Mouse (Mus musculus) erythroblast, embryonic 14.5 days (primary cell): ENCODE data around the gene Wiz. TPM values are rescaled to one million over a fixed set of nuclear protein-coding genes. Genes with fewer than 3 reads are reported as not detected.

Experiments
- H3K27me3 ChIP-seq: 2 replicates; pipeline ENCODE4 v1.6.1; 2012; ENCODE audit warnings: inconsistent platforms; ENCODE audit not compliant: control insufficient read depth
- H3K36me3 ChIP-seq: 2 replicates; pipeline ENCODE4 v1.6.1; 2012; ENCODE audit warnings: mild to moderate bottlenecking, inconsistent platforms; ENCODE audit not compliant: control insufficient read depth
- H3K4me1 ChIP-seq: 2 replicates; pipeline ENCODE4 v1.6.1; 2012; ENCODE audit warnings: inconsistent platforms; ENCODE audit not compliant: control insufficient read depth
- H3K4me3 ChIP-seq: replicated peaks from 2 replicates; pipeline ENCODE3; 2012; ENCODE audit warnings: moderate library complexity, mild to moderate bottlenecking, inconsistent platforms
- H3K9me3 ChIP-seq: 2 replicates; pipeline ENCODE4 v1.6.1; 2012; ENCODE audit warnings: low read length, inconsistent platforms, mixed read lengths; ENCODE audit not compliant: control insufficient read depth
- GATA1 ChIP-seq: IDR thresholded peaks from 2 replicates; pipeline ENCODE4 v1.6.1; 2012; ENCODE audit warnings: low read length, inconsistent platforms, mixed read lengths
- TAL1 ChIP-seq: IDR thresholded peaks from 3 replicates; pipeline ENCODE4 v1.6.1; 2012; ENCODE audit warnings: low read length, inconsistent platforms, mixed read lengths
- polyA plus RNA-seq: library from polyadenylated mRNA; stranded (reverse); fragments of >175 nt; gene quantifications from 2 replicates; pipeline ENCODE4 v1.2.3, GENCODE M21; 2012

Wiz gene
- polyA plus RNA-seq, 1 experiment, result 2.2 TPM

DNA sequence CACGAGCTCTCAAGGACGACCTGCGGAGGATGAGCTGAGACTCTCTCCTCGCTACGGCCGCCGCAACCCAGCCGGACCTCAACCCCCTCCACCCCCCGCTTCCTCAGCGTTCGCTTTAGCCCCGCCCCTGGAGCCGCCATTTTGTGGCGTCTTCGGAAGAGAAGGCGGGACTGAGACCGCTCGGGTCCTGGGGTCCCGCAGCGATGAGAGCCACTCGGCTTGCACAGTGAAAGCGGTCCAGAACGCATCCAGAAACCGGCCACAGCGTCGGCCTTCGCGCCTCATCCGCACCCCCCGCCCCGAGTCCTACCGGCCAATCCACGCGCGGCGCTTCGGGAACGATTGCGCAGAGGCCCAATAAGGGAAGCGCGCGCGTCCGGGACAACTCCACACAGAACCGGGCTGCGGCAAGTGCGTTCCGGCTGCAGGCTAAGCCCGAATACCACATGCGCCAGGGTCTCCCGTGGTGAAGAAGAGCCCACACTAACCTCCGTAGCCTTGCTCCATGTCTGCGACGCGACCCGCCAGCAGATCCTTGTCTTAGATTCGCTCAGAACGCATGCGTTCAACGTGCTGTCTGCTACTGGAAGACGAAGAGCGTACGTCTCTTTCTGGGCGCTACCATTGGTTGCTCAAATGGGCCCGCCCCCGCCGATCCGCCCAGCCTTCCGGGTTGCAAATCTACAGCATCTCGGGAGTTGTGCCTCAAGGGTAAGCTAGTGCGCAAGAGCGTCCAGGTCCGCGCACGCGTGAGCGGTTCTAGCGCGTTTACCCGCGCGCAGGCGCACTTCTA, 68.4 kb downstream of the Wiz start, which contains the start of gene Akap8:
Akap8 (minus strand) TSS at position 642 of the 793 bp plus-strand sequence.
- peaks cover 64% of the 10 kb centered on the region for H3K36me3 ChIP-seq
- peak within 1 kb of the TSS; percentile 99 for H3K4me3 ChIP-seq
- peaks cover 43% of the 10 kb centered on the region for H3K4me1 ChIP-seq
- H3K27me3 ChIP-seq, result no peaks in the 10 kb centered on the region
- H3K9me3 ChIP-seq, result no peaks in the 10 kb centered on the region
- TF ChIP-seq GATA1 (peak; percentile 32), TAL1 (no peak)

DNA sequence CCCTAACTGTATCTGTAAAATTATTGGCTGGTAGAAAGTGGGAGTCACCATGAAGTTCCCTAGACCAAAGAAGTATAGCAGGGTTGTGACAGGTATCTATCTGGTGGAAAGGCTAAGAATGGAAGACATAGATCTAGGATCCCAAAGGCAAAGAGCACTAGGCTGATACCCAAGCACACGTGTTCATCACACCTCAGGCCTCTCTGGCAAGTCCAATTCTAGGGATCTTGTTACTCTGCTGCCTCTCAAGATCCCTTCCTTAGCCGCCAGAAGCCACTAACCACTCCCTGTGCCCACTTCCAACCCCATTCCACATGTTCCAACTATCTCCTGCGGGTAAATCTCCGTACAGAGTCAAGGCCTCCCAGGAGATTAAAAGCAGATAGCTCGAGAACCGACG, 69.3 kb downstream of the Wiz start:
- H3K36me3 ChIP-seq, result peaks cover 66% of the 10 kb centered on the region
- H3K27me3 ChIP-seq, result no peaks in the 10 kb centered on the region
- no peak for TF ChIP-seq GATA1
- H3K4me1 ChIP-seq, result peaks cover 46% of the 10 kb centered on the region
- no peaks in the 10 kb centered on the region for H3K9me3 ChIP-seq
- peak overlapping the region; percentile 99 for H3K4me3 ChIP-seq

DNA sequence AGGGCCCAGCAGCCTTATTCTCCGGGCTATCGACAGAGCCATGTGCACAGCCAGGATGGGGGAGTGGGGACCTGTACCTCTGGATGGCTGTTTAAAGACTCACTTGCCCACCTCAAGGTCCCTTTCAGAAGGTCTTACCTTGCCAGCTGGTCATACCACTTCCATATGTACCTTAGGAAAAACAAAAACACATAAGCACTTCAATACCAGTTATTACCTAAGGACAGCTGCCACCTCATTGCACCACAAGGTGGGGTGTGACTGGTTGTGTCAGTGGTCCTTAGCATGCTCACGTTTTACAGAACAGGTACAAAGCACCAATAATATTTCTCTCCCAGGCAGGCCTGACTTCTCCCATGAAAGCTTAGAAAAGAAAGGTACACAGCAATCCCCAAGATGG, 71.5 kb downstream of the Wiz start:
- Histone ChIP-seq H3K4me1 (peaks cover 57% of the 10 kb centered on the region), H3K4me3 (no peak overlapping the region), H3K27me3 (no peaks in the 10 kb centered on the region), H3K9me3 (no peaks in the 10 kb centered on the region), H3K36me3 (peaks cover 71% of the 10 kb centered on the region)
- TF ChIP-seq TAL1 (no peak), GATA1 (no peak)

DNA sequence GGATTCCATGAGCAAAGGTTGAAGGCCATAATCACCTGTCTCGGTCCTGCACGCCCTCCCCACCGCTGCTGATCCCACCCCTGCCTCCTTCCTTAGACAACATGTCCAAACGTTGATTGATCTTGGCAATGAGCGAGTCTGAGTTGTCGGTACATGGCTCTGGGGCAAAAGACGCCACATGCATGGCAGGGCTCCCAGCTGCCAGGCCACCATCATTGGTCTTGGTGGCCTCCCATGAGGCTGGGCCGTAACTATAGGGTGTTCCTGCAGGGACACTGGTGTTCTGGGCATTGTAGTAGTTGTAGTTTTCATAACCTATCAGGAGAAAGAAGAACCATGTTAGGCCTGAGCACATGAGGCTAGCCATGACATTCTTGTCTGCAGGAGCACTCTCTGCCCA, 72.2 kb downstream of the Wiz start:
- no peak for TF ChIP-seq TAL1
- no peak for TF ChIP-seq GATA1
- Histone ChIP-seq H3K4me3 (no peak overlapping the region), H3K9me3 (no peaks in the 10 kb centered on the region), H3K4me1 (peaks cover 53% of the 10 kb centered on the region), H3K27me3 (no peaks in the 10 kb centered on the region), H3K36me3 (peaks cover 75% of the 10 kb centered on the region)

DNA sequence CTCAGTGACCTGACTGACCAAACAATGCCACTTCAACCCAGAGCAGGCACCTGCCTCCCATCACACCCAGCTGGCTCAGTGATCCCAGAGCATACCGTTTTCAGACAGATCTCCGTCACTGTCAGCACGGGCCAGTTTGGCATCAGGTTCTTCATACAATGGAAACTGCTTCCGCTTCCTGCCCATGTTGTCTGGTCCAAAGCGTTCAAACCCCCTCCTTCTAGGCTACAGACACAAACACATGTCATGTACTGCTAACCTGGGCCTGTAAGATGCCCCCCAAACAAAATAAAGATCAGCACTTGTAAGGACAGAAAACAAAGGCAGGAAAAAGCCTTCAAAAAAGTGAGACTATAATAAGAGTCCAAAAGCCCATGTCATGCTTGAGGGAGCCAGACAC, 73.7 kb downstream of the Wiz start:
- Histone ChIP-seq H3K36me3 (peaks cover 87% of the 10 kb centered on the region), H3K4me1 (peaks cover 45% of the 10 kb centered on the region), H3K4me3 (no peak overlapping the region), H3K27me3 (no peaks in the 10 kb centered on the region), H3K9me3 (no peaks in the 10 kb centered on the region)
- no peak for TF ChIP-seq GATA1
- no peak for TF ChIP-seq TAL1

DNA sequence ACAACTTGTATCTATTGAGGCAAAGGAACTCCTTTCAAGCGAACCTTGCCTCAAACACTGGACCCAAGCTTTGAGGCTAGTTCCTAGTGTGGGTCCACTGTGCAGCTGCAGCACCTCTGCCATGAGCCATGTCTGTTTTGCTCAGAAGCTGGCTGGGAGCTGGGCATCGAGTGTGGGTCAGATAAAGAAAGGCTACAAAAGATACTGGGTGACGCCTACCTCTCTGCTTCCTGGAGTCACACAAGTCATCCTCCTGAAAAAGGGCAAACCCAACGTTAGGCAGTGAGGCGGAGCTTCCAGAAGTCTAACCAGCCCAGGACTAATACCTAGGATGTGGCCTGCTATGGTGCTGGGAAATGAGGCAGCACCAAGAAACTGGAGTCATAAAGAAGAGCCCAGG, 75.3 kb downstream of the Wiz start:
- Histone ChIP-seq H3K4me3 (no peak overlapping the region), H3K27me3 (no peaks in the 10 kb centered on the region), H3K9me3 (no peaks in the 10 kb centered on the region), H3K36me3 (peaks cover 99% of the 10 kb centered on the region), H3K4me1 (peaks cover 41% of the 10 kb centered on the region)
- no peak for TF ChIP-seq TAL1
- no peak for TF ChIP-seq GATA1

DNA sequence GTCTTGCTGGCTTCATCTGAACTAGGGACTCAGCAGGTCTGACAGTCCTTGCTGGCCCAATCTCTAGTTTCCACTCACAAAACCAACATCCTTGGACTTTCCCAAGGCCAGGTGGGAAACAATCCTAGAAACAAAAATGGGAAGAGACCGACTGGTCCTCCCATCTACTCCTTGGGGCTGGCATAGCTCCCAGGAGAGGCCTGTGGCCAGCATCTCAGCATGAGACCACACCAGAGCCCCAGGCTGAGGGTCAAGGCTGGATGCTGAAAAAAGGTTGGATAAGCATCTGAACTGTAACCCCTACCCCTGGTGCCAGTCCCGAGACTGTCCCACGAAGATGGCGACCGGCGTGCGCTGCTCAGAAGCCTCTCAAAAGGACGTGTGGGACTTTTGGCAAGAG, 76.4 kb downstream of the Wiz start:
- Histone ChIP-seq H3K36me3 (peaks cover 100% of the 10 kb centered on the region), H3K27me3 (no peaks in the 10 kb centered on the region), H3K4me1 (peaks cover 43% of the 10 kb centered on the region), H3K4me3 (no peak overlapping the region), H3K9me3 (no peaks in the 10 kb centered on the region)
- TF ChIP-seq TAL1 (no peak), GATA1 (no peak)

DNA sequence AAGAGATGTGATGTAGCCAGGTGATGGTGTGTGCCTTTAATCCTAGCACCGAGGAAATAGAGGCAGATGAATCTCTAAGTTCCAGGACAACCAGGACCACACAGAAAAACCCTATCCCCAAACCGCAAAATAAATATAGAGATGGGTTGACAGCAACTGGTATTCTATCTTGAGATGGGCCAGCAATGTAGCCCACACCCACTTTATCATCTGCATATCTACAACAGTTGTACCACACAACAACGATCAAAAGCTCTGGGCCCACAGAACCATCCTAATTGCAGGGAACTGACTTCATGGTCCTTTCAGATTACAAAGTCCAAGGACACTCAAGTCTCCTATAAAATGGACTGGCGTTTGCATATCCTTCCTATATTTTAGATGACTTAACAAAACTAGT, 81.3 kb downstream of the Wiz start:
- H3K4me3 ChIP-seq, result no peak overlapping the region
- TF ChIP-seq GATA1, result no peak
- H3K36me3 ChIP-seq, result peaks cover 100% of the 10 kb centered on the region
- no peaks in the 10 kb centered on the region for H3K9me3 ChIP-seq
- peaks cover 24% of the 10 kb centered on the region for H3K4me1 ChIP-seq
- no peaks in the 10 kb centered on the region for H3K27me3 ChIP-seq

Other genes starting within 250 kb of the Wiz start
- gene Notch3, start 222.6 kb downstream of the Wiz start, polyA plus RNA-seq, result 0.01 TPM in 1 of 2 replicates, not detected in the other
- gene Ephx3, start 199.9 kb downstream of the Wiz start, polyA plus RNA-seq, result not detected in 2 replicates
- gene Brd4, start 104.7 kb downstream of the Wiz start, polyA plus RNA-seq, result 26.1 and 31.0 TPM in 2 replicates
- 11.5 and 13.2 TPM in 2 replicates for gene Akap8, start 68.2 kb downstream of the Wiz start, polyA plus RNA-seq
- gene Akap8l, start 38.8 kb downstream of the Wiz start, polyA plus RNA-seq, result 23.1 and 23.2 TPM in 2 replicates
- 0.17 and 0.24 TPM in 2 replicates for gene Rasal3, start 14.1 kb upstream of the Wiz start, polyA plus RNA-seq
- 0.03 TPM in 1 of 2 replicates, not detected in the other for gene Pglyrp2, start 34.7 kb upstream of the Wiz start, polyA plus RNA-seq
- 0.03 TPM in 2 replicates for gene Cyp4f39, start 63.3 kb upstream of the Wiz start, polyA plus RNA-seq
- not detected in 2 replicates for gene Cyp4f17, start 116.6 kb upstream of the Wiz start, polyA plus RNA-seq
- gene Cyp4f16, start 147.1 kb upstream of the Wiz start, polyA plus RNA-seq, result 0.02 TPM in 1 of 2 replicates, not detected in the other
- not detected in 2 replicates for gene Cyp4f37, start 231.9 kb upstream of the Wiz start, polyA plus RNA-seq